ENCODE assay signal across 12 mouse cellular contexts in the genomic region with DNA sequence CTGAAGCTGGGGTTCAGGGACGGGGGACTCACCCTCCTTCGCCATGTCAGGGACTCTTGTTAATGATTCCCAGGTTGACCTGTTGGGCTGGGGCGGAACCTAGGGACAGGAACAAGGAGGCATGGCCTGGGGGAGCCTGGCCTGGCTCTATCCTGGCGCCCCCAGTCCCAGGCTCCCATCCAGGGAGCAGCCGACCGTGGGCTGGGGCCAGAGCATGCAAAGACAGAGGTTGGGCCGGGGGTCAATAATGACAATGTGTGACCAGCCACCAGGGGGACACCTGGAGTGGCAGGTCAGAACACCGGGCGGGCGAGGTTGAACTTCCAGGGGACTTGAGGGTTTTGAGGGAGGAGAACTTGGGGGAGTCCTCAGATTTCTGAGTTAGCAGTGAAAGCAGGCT. TPM values are rescaled to one million over a fixed set of nuclear protein-coding genes. Genes with fewer than 3 reads are reported as not detected.
A peak's percentile ranks its signal among the peaks of the same experiment; 100 is the strongest.
DNase-seq lines count a peak whose midpoint lies in the region; ATAC-seq lines count a peak whose summit lies in the region.
"Had no signal": no experiment of that assay in that cellular context is flagged by ENCODE, and none has a peak within 500 bp of the region (broad histone marks: within the 10 kb centered on the region; RNA-seq: fewer than 3 reads in every experiment).

No protein-coding gene starts in this region.

- intact Hi-C loops in left cerebral cortex, postnatal 25 days (cut with DNase I): no loop called here

- no peak for ATAC-seq in heart, embryonic 15.5 days (replicated peaks; ENCODE audit: insufficient number of reproducible peaks, insufficient read depth, low FRiP score, low read depth)
- ATAC-seq in embryonic facial prominence, embryonic 13.5 days (ENCODE audit: insufficient number of reproducible peaks, insufficient read depth, low FRiP score, low TSS enrichment, low read depth): no peak
- peak; percentile 33; the same call in 1 of the 2 replicates for ATAC-seq in kidney, embryonic 16.5 days (ENCODE audit: low FRiP score, low TSS enrichment)
- ATAC-seq in liver, embryonic 15.5 days (ENCODE audit: insufficient read depth): peak; percentile 10; the same call in 1 of the 2 replicates
- no peak for ATAC-seq in megakaryocyte, adult 5-6 weeks (ENCODE audit: poor library complexity, severe bottlenecking)

- WGBS in heart, embryonic 15.5 days: 64% methylated on average over 10 of the region's 10 CpGs
- 53% methylated on average over 10 of the region's 10 CpGs for WGBS in embryonic facial prominence, embryonic 13.5 days
- 45% methylated on average over 10 of the region's 10 CpGs for WGBS in kidney, embryonic 16.5 days
- WGBS in liver, embryonic 15.5 days (ENCODE audit: insufficient replicate concordance): 54% methylated on average over 10 of the region's 10 CpGs

- peak overlapping the region; percentile 15; the same call in 1 of the 2 replicates for H3K4me2 ChIP-seq in heart, embryonic 15.5 days
- H3K4me2 ChIP-seq in embryonic facial prominence, embryonic 13.5 days: peak overlapping the region; percentile 47
- peak overlapping the region; percentile 50 for H3K4me2 ChIP-seq in kidney, embryonic 16.5 days (replicated peaks; ENCODE audit: low read depth, low read length)
- H3K4me2 ChIP-seq in liver, embryonic 15.5 days: peak overlapping the region; percentile 43

- DNase-seq in heart, adult 9 months (ENCODE audit: low spot score in 2 of 2): no peak
- no peak for DNase-seq in left cerebral cortex, postnatal 25 days (ENCODE audit: low spot score in 2 of 2)
- DNase-seq in gastrocnemius, adult 8-10 months (ENCODE audit: low spot score in 2 of 2): no peak
- DNase-seq: right cerebral cortex, postnatal 14 days; thymus, postnatal 4 days had no signal

- peaks cover 36% of the 10 kb centered on the region for H3K4me1 ChIP-seq in heart, embryonic 15.5 days (replicated peaks)
- peaks cover 14% of the 10 kb centered on the region for H3K4me1 ChIP-seq in embryonic facial prominence, embryonic 13.5 days
- peaks cover 33% of the 10 kb centered on the region for H3K4me1 ChIP-seq in kidney, embryonic 16.5 days (ENCODE audit: insufficient read depth, low read length)
- H3K4me1 ChIP-seq in liver, embryonic 15.5 days (replicated peaks): peaks cover 40% of the 10 kb centered on the region

- 0 out of 2 replicates have a peak overlapping the region, but pooled peaks have one; percentile 61 for H3K27ac ChIP-seq in heart, embryonic 15.5 days
- H3K27ac ChIP-seq in embryonic facial prominence, embryonic 13.5 days: no peak overlapping the region
- H3K27ac ChIP-seq in kidney, embryonic 16.5 days (ENCODE audit: low read length): peak overlapping the region; percentile 81
- H3K27ac ChIP-seq in liver, embryonic 15.5 days (replicated peaks): peak overlapping the region; percentile 82

- no peak overlapping the region for H3K4me3 ChIP-seq in heart, embryonic 15.5 days
- H3K4me3 ChIP-seq in embryonic facial prominence, embryonic 13.5 days: peak overlapping the region; percentile 20; the same call in 1 of the 2 replicates
- H3K4me3 ChIP-seq in kidney, embryonic 16.5 days (ENCODE audit: low read length): peak overlapping the region; percentile 38
- H3K4me3 ChIP-seq in liver, embryonic 15.5 days (replicated peaks): peak overlapping the region; percentile 47

- no peaks in the 10 kb centered on the region for H3K27me3 ChIP-seq in heart, embryonic 15.5 days
- no peaks in the 10 kb centered on the region for H3K27me3 ChIP-seq in embryonic facial prominence, embryonic 13.5 days
- no peaks in the 10 kb centered on the region for H3K27me3 ChIP-seq in kidney, embryonic 16.5 days (ENCODE audit: insufficient read depth, low read length)
- H3K27me3 ChIP-seq in liver, embryonic 15.5 days: no peaks in the 10 kb centered on the region

- 0 out of 2 replicates have a peak overlapping the region, but pooled peaks have one; percentile 25 for H3K9ac ChIP-seq in heart, embryonic 15.5 days
- H3K9ac ChIP-seq in embryonic facial prominence, embryonic 13.5 days: no peak overlapping the region
- H3K9ac ChIP-seq in kidney, embryonic 16.5 days (replicated peaks; ENCODE audit: low read length): peak overlapping the region; percentile 54
- H3K9ac ChIP-seq in liver, embryonic 15.5 days: 0 out of 2 replicates have a peak overlapping the region, but pooled peaks have one; percentile 11

- no peaks in the 10 kb centered on the region for H3K9me3 ChIP-seq in heart, embryonic 15.5 days (replicated peaks)
- H3K9me3 ChIP-seq in embryonic facial prominence, embryonic 13.5 days: no peaks in the 10 kb centered on the region
- H3K9me3 ChIP-seq in kidney, embryonic 16.5 days (ENCODE audit: low read length): no peaks in the 10 kb centered on the region
- H3K9me3 ChIP-seq in liver, embryonic 15.5 days (replicated peaks): no peaks in the 10 kb centered on the region

- no peaks in the 10 kb centered on the region for H3K36me3 ChIP-seq in heart, embryonic 15.5 days
- no peaks in the 10 kb centered on the region for H3K36me3 ChIP-seq in embryonic facial prominence, embryonic 13.5 days
- no peaks in the 10 kb centered on the region for H3K36me3 ChIP-seq in kidney, embryonic 16.5 days (ENCODE audit: insufficient read depth, low read length)
- H3K36me3 ChIP-seq in liver, embryonic 15.5 days (replicated peaks): no peaks in the 10 kb centered on the region

RNA-seq across cellular contexts. Expression of gene Hpn, which starts 0.4 kb away (rescaled TPM):
- 1.5 and 4.8 TPM in 2 replicates for polyA plus RNA-seq in heart, embryonic 15.5 days (2015; fragmentation: Nextera tagmentation; extraction: Ambion mirVana)
- 5.6 and 6.4 TPM in 2 replicates for polyA plus RNA-seq in embryonic facial prominence, embryonic 13.5 days (2015; fragmentation: Nextera tagmentation; extraction: Ambion mirVana)
- 72.9 and 77.0 TPM in 2 replicates for polyA plus RNA-seq in kidney, embryonic 16.5 days (2015; fragmentation: Nextera tagmentation; extraction: Ambion mirVana)
- 98.6 and 145 TPM in 2 replicates for polyA plus RNA-seq in liver, embryonic 15.5 days (2015; fragmentation: Nextera tagmentation; extraction: Ambion mirVana)
- total RNA-seq in left cerebral cortex, postnatal 25 days (2021): 1 to 10 TPM; 3.0 to 4.2 TPM
- total RNA-seq in megakaryocyte, adult 5-6 weeks (2015): 1.5 and 2.1 TPM in 2 replicates
- 0.33 and 1.7 TPM in 2 replicates for total RNA-seq in megakaryocyte, adult 5-6 weeks (2017)
- 10 to 100 TPM; 15.2 to 21.0 (median 17.7) TPM for total RNA-seq in gastrocnemius, adult 8-10 months (2022)

RNA-seq across cellular contexts. Expression of gene Scn1b, which starts 12.2 kb away (rescaled TPM):
- polyA plus RNA-seq in heart, embryonic 15.5 days (2015; fragmentation: Nextera tagmentation; extraction: Ambion mirVana): 3.7 and 4.0 TPM in 2 replicates
- polyA plus RNA-seq in embryonic facial prominence, embryonic 13.5 days (2015; fragmentation: Nextera tagmentation; extraction: Ambion mirVana): 4.3 and 4.8 TPM in 2 replicates
- 1.4 and 1.8 TPM in 2 replicates for polyA plus RNA-seq in kidney, embryonic 16.5 days (2015; fragmentation: Nextera tagmentation; extraction: Ambion mirVana)
- 1.0 and 1.2 TPM in 2 replicates for polyA plus RNA-seq in liver, embryonic 15.5 days (2015; fragmentation: Nextera tagmentation; extraction: Ambion mirVana)
- total RNA-seq in left cerebral cortex, postnatal 25 days (2021): 100 to 1,000 TPM; 616 to 649 TPM
- 0.52 TPM in 1 of 2 replicates, not detected in the other for total RNA-seq in megakaryocyte, adult 5-6 weeks (2015)
- 0.28 and 0.59 TPM in 2 replicates for total RNA-seq in megakaryocyte, adult 5-6 weeks (2017)
- total RNA-seq in gastrocnemius, adult 8-10 months (2022): 1,000 to 10,000 TPM in 1 of 4 experiments, 100 to 1,000 TPM in 3; 780 to 1,106 (median 929) TPM
- total RNA-seq: granulocyte monocyte progenitor cell, adult 5-6 weeks; MEL had no signal

RNA-seq across cellular contexts. Expression of gene Fxyd3, which starts 38.1 kb away (rescaled TPM):
- 2.6 and 15.2 TPM in 2 replicates for polyA plus RNA-seq in heart, embryonic 15.5 days (2015; fragmentation: Nextera tagmentation; extraction: Ambion mirVana)
- 55.9 and 59.6 TPM in 2 replicates for polyA plus RNA-seq in embryonic facial prominence, embryonic 13.5 days (2015; fragmentation: Nextera tagmentation; extraction: Ambion mirVana)
- polyA plus RNA-seq in kidney, embryonic 16.5 days (2015; fragmentation: Nextera tagmentation; extraction: Ambion mirVana): 15.0 and 19.0 TPM in 2 replicates
- polyA plus RNA-seq in liver, embryonic 15.5 days (2015; fragmentation: Nextera tagmentation; extraction: Ambion mirVana): 0.35 and 0.92 TPM in 2 replicates
- total RNA-seq in left cerebral cortex, postnatal 25 days (2021): not detected
- total RNA-seq in megakaryocyte, adult 5-6 weeks (2015): not detected in 2 replicates
- not detected in 2 replicates for total RNA-seq in megakaryocyte, adult 5-6 weeks (2017)
- total RNA-seq in gastrocnemius, adult 8-10 months (2022): 1 to 10 TPM in 2 of 4 experiments, under 1 TPM in 2; 0.77 to 1.3 (median 0.92) TPM
- total RNA-seq: granulocyte monocyte progenitor cell, adult 5-6 weeks; MEL had no signal

RNA-seq across cellular contexts. Expression of gene Gramd1a, which starts 41.0 kb away (rescaled TPM):
- 41.4 and 56.8 TPM in 2 replicates for polyA plus RNA-seq in heart, embryonic 15.5 days (2015; fragmentation: Nextera tagmentation; extraction: Ambion mirVana)
- 82.6 and 84.8 TPM in 2 replicates for polyA plus RNA-seq in embryonic facial prominence, embryonic 13.5 days (2015; fragmentation: Nextera tagmentation; extraction: Ambion mirVana)
- 73.3 and 73.4 TPM in 2 replicates for polyA plus RNA-seq in kidney, embryonic 16.5 days (2015; fragmentation: Nextera tagmentation; extraction: Ambion mirVana)
- polyA plus RNA-seq in liver, embryonic 15.5 days (2015; fragmentation: Nextera tagmentation; extraction: Ambion mirVana): 11.9 and 14.3 TPM in 2 replicates
- 100 to 1,000 TPM; 108 to 110 TPM for total RNA-seq in left cerebral cortex, postnatal 25 days (2021)
- total RNA-seq in megakaryocyte, adult 5-6 weeks (2015): 74.2 and 76.0 TPM in 2 replicates
- total RNA-seq in megakaryocyte, adult 5-6 weeks (2017): 34.1 and 35.3 TPM in 2 replicates
- total RNA-seq in gastrocnemius, adult 8-10 months (2022): 10 to 100 TPM; 30.7 to 40.2 (median 33.3) TPM

RNA-seq across cellular contexts. Expression of gene Lgi4, which starts 55.5 kb away (rescaled TPM):
- polyA plus RNA-seq in heart, embryonic 15.5 days (2015; fragmentation: Nextera tagmentation; extraction: Ambion mirVana): 0.25 and 0.39 TPM in 2 replicates
- polyA plus RNA-seq in embryonic facial prominence, embryonic 13.5 days (2015; fragmentation: Nextera tagmentation; extraction: Ambion mirVana): 1.3 and 1.7 TPM in 2 replicates
- 0.32 and 0.33 TPM in 2 replicates for polyA plus RNA-seq in kidney, embryonic 16.5 days (2015; fragmentation: Nextera tagmentation; extraction: Ambion mirVana)
- polyA plus RNA-seq in liver, embryonic 15.5 days (2015; fragmentation: Nextera tagmentation; extraction: Ambion mirVana): 0.03 TPM in 1 of 2 replicates, not detected in the other
- total RNA-seq in left cerebral cortex, postnatal 25 days (2021): 10 to 100 TPM; 24.2 to 24.9 TPM
- total RNA-seq in megakaryocyte, adult 5-6 weeks (2015): 0.13 TPM in 1 of 2 replicates, not detected in the other
- total RNA-seq in megakaryocyte, adult 5-6 weeks (2017): 0.07 TPM in 1 of 2 replicates, not detected in the other
- 1 to 10 TPM; 1.4 to 3.5 (median 2.3) TPM for total RNA-seq in gastrocnemius, adult 8-10 months (2022)
- total RNA-seq: granulocyte monocyte progenitor cell, adult 5-6 weeks; MEL had no signal

Comparison
In these comparisons a context has a peak if more than half of its experiments do, and no peak if none do; other contexts are left out.
1. ATAC-seq: peak in kidney, embryonic 16.5 days (single experiment) and liver, embryonic 15.5 days (single experiment); none in heart, embryonic 15.5 days (single experiment), embryonic facial prominence, embryonic 13.5 days (single experiment) and megakaryocyte, adult 5-6 weeks (single experiment).
2. Peak in every context shown above with its lines, with median percentiles within 50 percentile points of each other: H3K4me2 ChIP-seq.